Mouse (Mus musculus) lung, postnatal 0 days (tissue): Measurements from ENCODE around the gene Gm10153. TPM values are rescaled to one million over a fixed set of nuclear protein-coding genes. Genes with fewer than 3 reads are reported as not detected.
"Not testable (repeated sequence)": the region's sequence is repeated elsewhere in the genome, so short reads cannot be mapped to it uniquely, and the experiment has no call there.

Experiments used
- ATAC-seq: fragments of 200-750 bp; cut with Nextera tagmentation; 2 replicates; pipeline ENCODE4 v1.8.0; 2017; ENCODE audit warnings: moderate library complexity
- DNase-seq: peaks from one replicate; pipeline ENCODE4 v3.0.0-alpha.2; 2016; ENCODE audit warnings: low spot score
- H3K27ac ChIP-seq: fragments of 300-500 bp; sonication (generic); 2 replicates; pipeline ENCODE4 v1.5.1; 2014; ENCODE audit warnings: antibody characterized with exemption, mild to moderate bottlenecking, low read length, mixed read lengths
- H3K27me3 ChIP-seq: fragments of 300-500 bp; sonication (generic); replicated peaks from 2 replicates; pipeline ENCODE4 v1.6.1; 2014; ENCODE audit warnings: low read length, mixed read lengths; ENCODE audit not compliant: insufficient read depth
- H3K36me3 ChIP-seq: fragments of 300-500 bp; sonication (generic); 2 replicates; pipeline ENCODE4 v1.6.1; 2014; ENCODE audit warnings: low read length, mixed read lengths; ENCODE audit not compliant: insufficient read depth
- H3K4me1 ChIP-seq: fragments of 300-500 bp; sonication (generic); 2 replicates; pipeline ENCODE4 v1.6.1; 2014; ENCODE audit warnings: antibody characterized with exemption, low read depth, low read length, mixed read lengths; ENCODE audit not compliant: insufficient read depth
- H3K4me2 ChIP-seq: fragments of 300-500 bp; sonication (generic); replicated peaks from 2 replicates; pipeline ENCODE4 v1.6.1; 2014; ENCODE audit warnings: low read depth, mild to moderate bottlenecking, low read length, moderate library complexity, mixed read lengths
- H3K4me3 ChIP-seq: fragments of 300-500 bp; sonication (generic); 2 replicates; pipeline ENCODE4 v1.5.1; 2014; ENCODE audit warnings: low read depth, low read length
- H3K9ac ChIP-seq: fragments of 300-500 bp; sonication (generic); replicated peaks from 2 replicates; pipeline ENCODE4 v1.6.1; 2014; ENCODE audit warnings: low read depth, mild to moderate bottlenecking
- H3K9me3 ChIP-seq: fragments of 300-500 bp; sonication (generic); 2 replicates; pipeline ENCODE4 v1.6.1; 2016; ENCODE audit warnings: low read length, mixed read lengths
- CTCF ChIP-seq: IDR thresholded peaks from 2 replicates; pipeline ENCODE4 v1.5.1; 2016; ENCODE audit warnings: antibody characterized with exemption, mild to moderate bottlenecking
- EP300 ChIP-seq: IDR thresholded peaks from 2 replicates; pipeline ENCODE4 v1.6.1; 2016; ENCODE audit warnings: antibody characterized with exemption, mild to moderate bottlenecking, control low read depth
- WGBS: fragments of 180-500 bp; shearing (Covaris S2); extraction: QIAGEN DNeasy Blood & Tissue Kit; methylation state at CpG from one replicate; pipeline ENCODE4 v1.1.7; 2014; 5-methylcytosine and 5-hydroxymethylcytosine counted together
- polyA plus RNA-seq: library from polyadenylated mRNA; unstranded; fragments of >200 nt; fragmentation: Nextera tagmentation; extraction: Ambion mirVana; gene quantifications from 2 replicates; pipeline ENCODE4 v1.2.1, GENCODE M21; 2015

Gene Gm10153
- polyA plus RNA-seq, 1 experiment from 2014 or later, result not detected

DNA sequence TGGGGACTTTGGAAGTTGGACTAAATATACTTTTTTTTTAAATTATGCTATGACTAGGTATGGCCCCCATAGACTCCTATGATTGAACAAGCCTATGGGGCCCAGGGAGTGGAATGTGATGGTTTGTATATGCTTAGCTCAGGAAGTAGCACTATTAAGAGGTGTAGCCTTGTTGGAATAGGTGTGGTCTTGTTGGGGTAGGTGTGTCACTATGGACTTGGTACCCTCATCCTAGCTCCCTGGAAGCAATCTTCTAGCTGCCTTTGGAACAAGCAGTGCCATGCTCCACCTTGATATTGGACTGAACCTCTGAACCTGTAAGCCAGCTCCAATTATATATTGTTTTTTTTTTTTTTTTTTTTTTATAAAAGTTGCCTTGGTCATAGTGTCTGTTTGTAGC lies 15.3 kb upstream of the Gm10153 start:
- ATAC-seq, result no peak

GRCm38 (mm10) chr7:142201064-142201463 lies 10.9 kb upstream of the Gm10153 start, which contains the start of gene Krtap5-3:
TSS of gene Krtap5-3 (plus strand) at chr7:142201364.
- ATAC-seq, result no peak
- 44% methylated on average over 1 of the region's 1 CpGs for WGBS
- TF ChIP-seq CTCF (no peak), EP300 (no peak)
- no peaks in the 10 kb centered on the region for H3K4me1 ChIP-seq
- H3K27ac ChIP-seq, result no peak within 1 kb of the TSS
- no peaks in the 10 kb centered on the region for H3K36me3 ChIP-seq
- H3K9ac ChIP-seq, result no peak within 1 kb of the TSS
- H3K9me3 ChIP-seq, result no peaks in the 10 kb centered on the region
- no peak for DNase-seq
- no peak within 1 kb of the TSS for H3K4me2 ChIP-seq
- no peak within 1 kb of the TSS for H3K4me3 ChIP-seq
- H3K27me3 ChIP-seq, result no peaks in the 10 kb centered on the region

More for the DNA sequence above, 15.3 kb upstream of the Gm10153 start:
- Histone ChIP-seq H3K4me1 (no peaks in the 10 kb centered on the region), H3K4me3 (no peak overlapping the region), H3K27me3 (no peaks in the 10 kb centered on the region), H3K27ac (no peak overlapping the region), H3K36me3 (no peaks in the 10 kb centered on the region), H3K9me3 (no peaks in the 10 kb centered on the region), H3K4me2 (no peak overlapping the region), H3K9ac (no peak overlapping the region)
- TF ChIP-seq CTCF (no peak), EP300 (no peak)
- no peak for DNase-seq

DNA sequence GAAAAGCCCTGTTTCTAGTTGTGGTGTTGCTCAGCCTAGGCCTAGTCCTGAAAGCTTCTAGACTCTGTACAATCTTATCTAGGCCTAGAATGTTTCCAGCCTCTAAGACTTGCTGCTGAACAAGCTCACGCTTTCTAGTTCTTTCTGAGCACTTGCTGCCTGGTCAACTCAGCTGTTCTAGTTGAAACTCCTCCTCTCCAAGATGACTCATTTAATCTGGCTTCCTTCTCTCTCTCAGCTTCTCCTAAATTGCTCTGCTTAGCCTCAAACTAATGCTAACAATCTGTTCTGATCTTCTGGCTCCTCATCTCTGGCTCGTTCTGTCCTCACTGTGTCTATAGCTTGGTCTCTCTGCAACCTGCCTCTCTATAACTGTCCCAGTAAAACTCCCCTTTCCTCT lies 8.6 kb upstream of the Gm10153 start:
- TF ChIP-seq EP300 (no peak), CTCF (no peak)
- Histone ChIP-seq H3K9ac (no peak overlapping the region), H3K27ac (no peak overlapping the region), H3K4me1 (no peaks in the 10 kb centered on the region), H3K27me3 (no peaks in the 10 kb centered on the region), H3K4me3 (no peak overlapping the region), H3K9me3 (no peaks in the 10 kb centered on the region), H3K4me2 (no peak overlapping the region), H3K36me3 (no peaks in the 10 kb centered on the region)
- ATAC-seq (no peak), DNase-seq (no peak)
- 78% methylated on average over 2 of the region's 2 CpGs for WGBS

DNA sequence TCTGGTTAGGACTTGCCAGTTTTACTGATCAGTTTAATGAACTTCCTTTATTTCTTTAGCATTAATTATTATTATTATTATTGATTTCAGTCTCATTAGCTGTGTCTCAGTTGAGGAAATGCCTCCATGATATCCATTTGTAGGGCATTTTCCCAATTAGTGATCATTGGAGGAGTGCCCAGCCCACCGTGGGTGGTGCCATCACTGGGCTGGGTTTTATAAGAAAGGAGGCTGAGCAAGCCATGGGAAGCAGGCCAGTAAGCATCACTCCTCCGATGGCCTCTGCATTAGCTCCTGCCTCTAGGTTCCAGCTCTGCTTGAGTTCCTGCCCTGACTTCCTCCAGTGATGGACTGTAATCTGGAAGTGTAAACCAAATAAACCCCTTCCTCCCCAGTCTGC lies 2.0 kb downstream of the Gm10153 start:
- TF ChIP-seq EP300, result no peak
- no peak for TF ChIP-seq CTCF
- Histone ChIP-seq H3K27ac (no peak overlapping the region), H3K36me3 (no peaks in the 10 kb centered on the region), H3K27me3 (no peaks in the 10 kb centered on the region), H3K9me3 (no peaks in the 10 kb centered on the region), H3K4me3 (no peak overlapping the region), H3K4me1 (no peaks in the 10 kb centered on the region), H3K9ac (no peak overlapping the region), H3K4me2 (no peak overlapping the region)
- ATAC-seq, result no peak
- 55% methylated on average over 2 of the region's 2 CpGs for WGBS
- DNase-seq, result no peak

DNA sequence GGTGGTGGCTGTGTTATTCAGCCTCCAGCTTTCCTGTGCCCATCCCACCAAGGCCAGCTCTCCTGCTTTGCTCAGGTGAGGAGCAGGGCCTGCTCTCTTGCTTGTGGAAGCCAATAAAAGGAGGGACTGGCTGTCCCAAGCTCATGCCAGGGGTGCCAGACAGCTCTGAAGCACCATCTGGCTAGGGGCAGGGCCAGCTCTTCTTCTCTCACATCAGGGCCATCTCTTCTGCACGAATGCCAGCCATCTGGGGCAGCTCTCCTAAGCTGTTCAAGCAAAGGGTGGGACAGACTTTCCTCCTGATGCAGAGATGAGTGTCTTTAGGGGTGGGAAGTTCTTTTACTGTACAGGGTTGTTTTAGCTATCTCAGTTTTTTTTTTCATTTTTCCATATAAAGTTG lies 9.2 kb downstream of the Gm10153 start:
- Histone ChIP-seq H3K4me2 (no peak overlapping the region), H3K9ac (no peak overlapping the region), H3K27ac (no peak overlapping the region), H3K36me3 (no peaks in the 10 kb centered on the region), H3K4me3 (no peak overlapping the region), H3K27me3 (no peaks in the 10 kb centered on the region), H3K9me3 (no peaks in the 10 kb centered on the region), H3K4me1 (no peaks in the 10 kb centered on the region)
- ATAC-seq (no peak), DNase-seq (no peak)
- TF ChIP-seq EP300 (no peak), CTCF (no peak)
- 19% methylated on average over 1 of the region's 1 CpGs for WGBS

DNA sequence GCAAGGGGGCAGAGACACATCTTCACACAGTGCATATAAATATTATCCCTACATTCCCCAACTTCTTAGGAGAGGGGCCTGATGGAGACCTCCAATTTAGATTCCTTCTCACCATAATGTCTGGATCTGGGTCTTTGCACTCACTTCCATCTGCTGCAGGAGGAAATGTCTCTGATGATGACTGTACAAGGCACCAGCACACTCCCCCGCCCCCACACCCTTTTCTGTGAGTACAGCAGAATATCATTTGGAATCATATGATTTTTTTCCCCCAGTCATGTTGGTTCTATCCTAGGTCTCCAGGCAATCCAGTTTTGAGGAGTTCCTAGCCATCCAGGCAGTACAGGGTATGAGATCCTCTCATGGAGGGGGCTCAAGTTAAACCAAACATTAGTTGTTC lies 11.5 kb downstream of the Gm10153 start:
- no peak overlapping the region for H3K4me3 ChIP-seq
- ATAC-seq, result no peak
- no peaks in the 10 kb centered on the region for H3K36me3 ChIP-seq
- H3K9me3 ChIP-seq, result no peaks in the 10 kb centered on the region
- no peak overlapping the region for H3K9ac ChIP-seq
- H3K27me3 ChIP-seq, result no peaks in the 10 kb centered on the region
- no peaks in the 10 kb centered on the region for H3K4me1 ChIP-seq
- no peak overlapping the region for H3K27ac ChIP-seq
- 69% methylated on average over 1 of the region's 1 CpGs for WGBS
- no peak for TF ChIP-seq EP300
- TF ChIP-seq CTCF, result no peak
- H3K4me2 ChIP-seq, result no peak overlapping the region
- DNase-seq, result no peak

- H3K4me2 ChIP-seq, H3K4me3 ChIP-seq, DNase-seq, ATAC-seq, H3K36me3 ChIP-seq, H3K27me3 ChIP-seq, H3K9ac ChIP-seq, H3K9me3 ChIP-seq, H3K4me1 ChIP-seq, H3K27ac ChIP-seq: not testable (repeated sequence)
Measured at GRCm38 (mm10) chr7:142175905-142176304, 14.3 kb downstream of the Gm10153 start, which contains the start of gene Krtap5-2. TSS of gene Krtap5-2 (minus strand) at chr7:142176005.
